Mouse (Mus musculus) heart, adult 11 months (tissue): ENCODE results near the gene Ttc30a1.
A peak's percentile ranks its signal among the peaks of the same experiment; 100 is the strongest.
"Not testable (repeated sequence)": the region's sequence is repeated elsewhere in the genome, so short reads cannot be mapped to it uniquely, and the experiment has no call there.

Source experiments
- DNase-seq: peaks from one replicate; pipeline ENCODE4 v3.0.0; 2022

The Ttc30a1 gene

DNA sequence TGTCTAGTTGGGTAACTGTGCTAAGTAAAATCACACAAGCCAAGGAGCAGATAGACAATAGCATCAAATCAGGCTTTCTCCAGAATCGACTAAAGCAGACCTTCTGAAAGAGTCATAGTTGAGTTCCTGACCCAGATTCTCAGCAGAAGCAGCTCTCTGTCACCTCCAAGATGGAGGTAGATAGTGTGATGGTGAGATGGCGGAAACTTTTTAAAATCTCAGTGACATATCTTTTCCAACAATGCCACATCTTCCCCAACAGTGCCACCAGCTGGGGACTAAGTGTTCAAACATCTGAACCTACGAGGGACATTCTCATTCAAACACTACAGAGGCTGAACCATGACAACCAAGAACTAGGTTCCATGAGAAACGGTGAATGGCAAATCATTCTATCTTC lies 859 bp upstream of the Ttc30a1 start:
- peak; percentile 57 for DNase-seq

GRCm38 (mm10) chr2:75980933-75981439 lies 781 bp downstream of the Ttc30a1 start:
- DNase-seq, result peak; percentile 93

GRCm38 (mm10) chr2:75977752-75978368 lies 3.9 kb downstream of the Ttc30a1 start, which contains the start of gene Ttc30a2:
TSS of gene Ttc30a2 (minus strand) at chr2:75978170.
- DNase-seq, result peak; percentile 93

GRCm38 (mm10) chr2:75976070-75976469 lies 5.7 kb downstream of the Ttc30a1 start:
- DNase-seq, result not testable (repeated sequence)

DNA sequence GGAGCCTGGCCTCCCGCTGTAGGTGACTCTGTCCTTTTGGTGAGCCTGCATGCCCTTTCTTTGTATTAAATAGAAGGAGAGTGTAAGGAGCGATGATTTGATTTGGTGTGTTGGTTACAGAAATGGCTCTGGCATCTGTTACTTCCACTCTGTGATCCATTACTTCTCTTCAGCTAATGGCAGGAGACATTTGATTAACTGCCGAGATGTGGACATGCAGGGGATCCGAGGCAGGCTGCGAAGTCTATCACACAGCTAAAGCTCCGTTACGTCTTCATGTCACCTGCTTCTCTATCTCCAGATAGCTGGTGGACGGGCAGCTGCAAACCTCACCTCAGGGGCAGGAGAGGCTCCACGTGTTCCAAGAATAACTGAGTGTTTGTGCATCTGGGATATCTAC lies 7.6 kb downstream of the Ttc30a1 start:
- DNase-seq, result peak; percentile 73

DNA sequence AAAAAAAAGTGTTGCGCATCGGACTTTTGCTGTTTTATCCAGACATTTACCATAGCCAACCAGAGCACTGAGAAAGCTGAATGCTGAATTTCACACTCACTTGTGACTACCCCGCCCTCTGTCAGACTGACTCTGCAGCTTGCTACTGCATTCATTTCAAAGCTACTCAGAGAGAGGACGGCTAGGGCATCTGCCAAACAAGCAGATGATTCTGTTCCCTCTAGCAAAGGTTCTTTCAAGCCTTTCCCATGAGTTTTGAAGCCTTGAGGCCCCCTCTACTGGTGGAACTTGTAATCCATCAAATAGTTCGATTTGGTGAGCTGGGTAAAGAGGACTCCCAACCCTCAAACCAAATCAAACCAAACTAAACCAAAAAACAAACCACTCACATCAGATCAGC lies 16.8 kb downstream of the Ttc30a1 start:
- DNase-seq, result peak; percentile 95

DNA sequence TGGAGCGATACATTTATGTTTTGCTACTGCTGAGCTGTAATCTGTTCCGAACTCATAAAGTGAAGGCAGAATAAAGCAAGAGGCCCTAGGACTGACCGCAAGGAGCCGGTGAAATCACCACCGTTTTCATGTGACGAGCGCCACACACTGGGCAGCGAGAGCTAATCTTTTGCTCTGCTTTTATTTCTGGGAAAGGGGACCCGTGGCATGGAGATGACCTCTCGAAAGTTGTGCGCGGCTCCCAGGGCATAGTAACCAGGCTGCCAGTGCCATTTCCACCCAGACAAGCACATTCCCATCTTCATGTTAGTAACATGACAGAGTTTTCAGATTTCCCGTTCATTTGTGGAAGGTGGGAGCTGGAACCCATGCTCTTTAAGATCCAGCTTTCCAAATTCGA lies 17.3 kb downstream of the Ttc30a1 start:
- DNase-seq, result peak; percentile 96

DNA sequence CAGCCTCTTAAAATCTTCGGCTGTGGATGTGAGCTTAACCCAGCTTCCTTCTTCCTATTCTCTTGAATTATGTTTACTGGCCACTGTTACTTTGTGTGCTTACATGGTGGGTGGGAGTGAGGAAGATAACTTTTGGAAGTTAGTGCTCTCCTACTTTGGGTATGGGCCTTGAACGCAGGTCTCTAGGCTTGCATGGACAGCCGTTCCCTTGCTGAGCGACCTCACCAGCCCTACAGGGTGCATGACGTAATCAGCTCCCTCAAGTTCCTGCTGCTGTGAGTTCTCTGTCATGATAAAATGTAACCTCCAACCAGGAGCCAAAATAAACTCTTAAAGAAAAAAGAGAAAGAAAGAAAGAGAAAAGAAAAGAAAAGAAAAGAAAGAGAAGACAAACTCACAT lies 17.7 kb downstream of the Ttc30a1 start:
- peak; percentile 84 for DNase-seq

DNA sequence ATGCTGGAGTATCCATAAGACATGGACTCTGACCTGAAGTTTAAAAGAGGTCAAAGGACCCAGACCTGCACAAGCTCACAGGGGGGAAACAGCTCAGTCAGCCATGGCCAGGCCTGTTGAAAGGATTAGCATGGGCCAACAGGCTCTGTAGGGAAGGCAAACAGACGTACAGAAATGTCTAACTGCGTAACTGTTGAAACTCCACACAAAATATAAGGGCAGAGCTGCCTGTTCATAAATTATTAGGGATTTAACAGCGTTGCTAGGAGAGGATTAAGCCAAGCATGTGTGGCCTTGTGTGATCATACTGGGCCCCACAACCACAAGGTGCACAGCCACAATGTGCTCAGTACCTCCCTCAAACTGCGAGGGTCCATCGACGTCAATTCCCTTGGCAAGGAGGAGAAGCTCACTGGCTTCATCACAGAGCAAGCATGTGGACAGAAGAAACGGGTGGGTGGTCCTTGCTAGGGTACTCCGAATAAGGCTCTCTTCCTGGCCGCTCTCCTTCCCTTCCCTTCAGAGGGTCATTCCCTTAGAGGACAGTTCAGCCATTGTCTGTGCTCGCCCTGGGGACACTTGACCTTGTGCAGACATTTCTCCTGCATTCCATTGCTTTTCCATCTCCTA lies 18.4 kb downstream of the Ttc30a1 start:
- DNase-seq, result peak; percentile 76

DNA sequence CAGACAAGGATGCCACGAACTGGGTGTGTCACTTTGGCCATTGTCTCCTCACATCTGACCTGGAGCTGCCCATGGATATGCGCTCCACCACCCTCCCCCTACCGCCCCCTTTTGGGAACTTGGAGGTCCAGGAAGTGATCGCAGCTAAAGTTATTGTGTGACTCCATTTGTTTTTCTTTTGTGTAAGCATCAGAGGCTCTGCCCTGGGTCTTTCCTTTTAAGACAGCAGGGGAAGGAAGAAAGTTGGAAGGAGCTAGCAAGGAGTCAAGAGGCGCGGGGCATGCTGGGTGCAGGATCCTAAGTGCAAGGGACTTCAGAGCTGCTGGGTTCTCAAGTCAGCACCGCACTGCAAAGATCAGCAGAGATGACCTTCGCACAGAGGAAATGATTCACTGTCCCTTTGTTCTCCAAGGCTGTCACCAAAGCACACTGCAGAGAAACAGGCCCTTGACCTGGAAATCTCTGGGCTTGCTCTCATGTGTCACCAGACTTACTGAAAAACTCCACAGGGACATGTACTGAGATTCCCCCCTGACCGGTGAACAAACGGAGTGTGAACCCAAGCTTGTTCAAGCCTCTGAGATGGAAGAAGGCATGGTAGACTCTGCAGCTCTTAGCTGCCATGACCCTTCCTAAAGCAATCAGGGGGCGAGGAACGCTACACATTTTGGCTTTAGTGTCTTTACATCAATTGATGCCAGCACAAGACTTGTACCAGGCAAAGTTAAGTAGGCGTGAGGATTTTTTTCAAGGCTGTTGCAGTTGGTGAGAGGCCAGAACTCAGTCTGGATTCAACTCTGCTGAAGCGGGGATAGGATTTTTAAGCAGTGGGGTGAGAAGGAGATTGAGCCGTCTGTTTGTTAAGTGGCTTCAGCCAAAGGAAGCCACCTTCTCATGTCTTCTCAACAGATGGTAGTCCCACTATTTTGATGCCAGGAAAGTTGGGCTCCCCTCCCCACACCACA lies 21.1 kb downstream of the Ttc30a1 start:
- peak; percentile 95 for DNase-seq

DNA sequence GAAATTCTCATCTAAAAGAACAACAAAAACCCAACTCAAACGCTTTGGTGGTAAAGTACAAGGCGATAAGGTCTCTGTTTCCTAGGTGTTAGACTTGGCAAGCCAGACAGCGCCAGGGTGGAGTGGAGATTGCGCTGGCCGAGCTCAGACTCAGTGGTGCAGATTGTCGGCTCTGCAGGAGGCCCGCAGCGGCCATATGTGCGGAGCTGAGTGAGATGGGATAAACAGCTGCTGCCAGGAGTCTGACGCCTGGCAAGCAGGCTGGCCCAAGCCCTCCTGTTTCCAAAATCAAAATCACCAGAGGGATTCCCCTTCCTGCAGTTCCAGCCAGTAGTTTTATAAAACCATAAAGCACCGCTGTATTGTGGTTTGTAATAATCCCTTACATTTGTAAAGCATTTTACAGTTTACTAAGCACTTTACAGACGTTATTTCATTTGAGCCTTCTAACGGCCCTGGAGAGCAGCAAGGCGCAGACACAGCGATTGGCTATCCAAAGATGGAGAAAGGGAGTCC lies 21.9 kb downstream of the Ttc30a1 start:
- DNase-seq, result peak; percentile 89

DNA sequence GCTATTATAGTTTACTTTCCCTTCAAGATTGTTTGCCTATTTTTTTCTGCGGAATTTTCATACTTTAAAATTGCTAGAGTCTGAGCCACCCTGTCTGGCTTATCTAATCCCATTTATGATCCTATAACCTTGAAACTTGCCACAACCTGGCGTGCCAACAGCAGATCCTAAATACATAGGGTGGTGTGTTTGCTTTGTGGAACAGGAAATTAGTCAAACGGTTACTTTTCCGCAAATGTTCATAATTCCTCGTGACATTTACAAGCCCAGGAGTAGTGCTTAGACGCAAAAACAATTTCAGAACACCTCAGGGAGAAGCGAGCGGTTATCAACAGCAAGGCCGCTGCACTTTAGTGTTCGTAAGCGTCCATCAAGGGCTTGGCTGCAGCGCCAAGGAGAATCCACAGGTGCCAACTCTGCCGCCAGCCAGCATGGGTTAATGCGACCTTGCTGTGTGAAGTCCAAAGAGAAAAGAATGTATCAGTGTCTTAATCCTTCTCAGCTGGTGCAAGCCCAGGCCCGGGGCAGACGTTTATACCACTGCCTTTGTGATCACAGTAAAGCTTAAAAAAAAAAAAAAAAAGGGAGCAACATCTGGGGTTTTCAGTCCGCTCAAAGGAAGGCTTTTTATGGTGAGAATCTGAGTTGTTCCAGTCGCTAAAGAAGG lies 22.5 kb downstream of the Ttc30a1 start:
- DNase-seq, result peak; percentile 81

DNA sequence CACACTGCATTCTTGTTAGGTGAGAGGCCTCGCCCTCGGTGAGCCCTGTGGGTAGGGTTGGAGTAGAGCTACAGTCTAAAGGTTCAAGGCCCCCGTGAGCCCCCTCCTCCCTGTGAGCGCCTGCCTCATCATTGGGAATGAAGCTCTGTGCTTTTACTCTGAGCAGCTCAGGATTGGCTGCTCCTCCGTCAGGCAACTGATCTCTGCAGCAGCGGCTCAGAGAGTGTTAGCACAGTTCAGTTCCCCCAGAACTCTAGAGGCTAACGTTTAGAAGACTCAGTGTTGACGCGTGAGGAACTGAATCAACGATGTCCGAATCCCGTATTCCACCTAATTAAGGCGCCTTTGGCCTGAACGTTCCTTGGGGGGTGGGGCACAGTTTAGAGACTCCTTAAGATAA lies 26.1 kb downstream of the Ttc30a1 start:
- peak; percentile 73 for DNase-seq

GRCm38 (mm10) chr2:75953320-75953719 lies 28.4 kb downstream of the Ttc30a1 start:
- peak; percentile 80 for DNase-seq

- peak; percentile 78 for DNase-seq
Measured at GRCm38 (mm10) chr2:75950685-75951084, 31.1 kb downstream of the Ttc30a1 start.

GRCm38 (mm10) chr2:75938117-75939063 lies 43.4 kb downstream of the Ttc30a1 start, which contains the start of gene Ttc30b:
TSS of gene Ttc30b (minus strand) at chr2:75938585.
- peak; percentile 97 for DNase-seq

DNA sequence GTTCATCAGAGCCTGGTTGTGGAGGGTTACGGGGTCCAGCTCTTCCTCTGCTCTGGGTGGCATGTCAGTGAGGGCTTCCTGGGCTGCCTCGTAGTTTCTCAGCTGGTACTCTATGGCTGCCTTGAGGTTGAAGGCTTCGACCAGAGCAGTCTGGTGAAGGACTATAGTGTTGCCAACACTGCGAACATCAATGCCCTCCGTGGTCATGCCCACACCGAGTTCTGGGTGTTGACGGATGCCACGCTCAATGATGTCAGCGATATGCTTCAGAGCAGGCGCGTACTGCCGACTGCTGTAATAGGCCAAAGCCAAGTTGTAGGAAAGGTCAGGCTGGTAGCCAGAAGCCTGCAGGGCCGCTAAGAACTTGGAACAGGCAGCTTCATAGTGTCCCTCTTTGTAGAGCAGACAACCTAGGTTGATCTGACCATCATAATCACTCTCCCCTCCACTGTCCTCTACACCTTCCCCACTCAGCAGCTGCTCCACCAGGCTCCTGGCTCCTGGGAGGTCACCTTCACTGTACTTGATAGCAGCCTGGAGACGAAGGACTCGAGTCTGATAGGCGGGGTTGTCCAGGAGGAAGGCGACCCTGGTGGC lies 44.1 kb downstream of the Ttc30a1 start:
- peak; percentile 94 for DNase-seq

DNA sequence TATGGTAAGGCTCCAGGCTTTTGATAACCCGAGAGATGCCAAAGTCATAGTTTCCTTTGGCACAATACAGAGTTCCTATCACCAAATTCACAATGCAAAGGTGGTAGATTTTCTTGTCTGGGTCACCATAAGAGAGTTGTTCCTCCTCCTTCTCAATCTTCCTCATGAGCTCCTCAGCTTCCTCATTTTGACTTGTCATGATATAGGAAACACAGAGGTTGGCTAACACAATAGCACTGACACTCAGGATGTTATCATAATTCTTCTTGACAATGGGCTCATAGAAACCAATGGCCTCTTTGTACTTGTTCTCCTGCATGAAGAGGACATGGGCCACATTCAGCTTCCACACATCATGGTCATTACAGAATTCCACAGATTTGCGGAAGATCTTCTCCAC lies 45.1 kb downstream of the Ttc30a1 start:
- not testable (repeated sequence) for DNase-seq

- DNase-seq, result no peak
Measured at GRCm38 (mm10) chr2:75933541-75933940, 48.2 kb downstream of the Ttc30a1 start.

DNA sequence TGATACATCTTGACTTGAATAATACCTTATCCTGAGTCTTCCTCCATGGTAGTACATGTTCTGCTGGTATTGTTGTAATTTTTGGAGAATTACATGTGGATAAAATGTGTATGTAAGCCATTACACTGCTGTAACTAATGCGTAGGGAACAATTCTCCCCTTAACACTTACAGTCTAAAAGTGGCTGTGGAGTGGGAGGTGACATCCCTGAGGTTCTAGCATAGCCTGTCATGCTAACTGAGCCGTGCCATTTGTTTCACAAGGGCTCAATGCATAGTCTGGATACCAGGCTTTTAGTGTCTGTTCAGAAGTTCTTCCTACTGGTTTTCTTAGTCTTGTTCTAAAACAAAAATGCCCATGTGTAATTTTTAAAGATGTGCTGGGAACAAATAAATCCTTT lies 50.8 kb downstream of the Ttc30a1 start:
- no peak for DNase-seq
